Mouse (Mus musculus): Measurements from ENCODE around the gene Cd244a.
A peak's percentile ranks its signal among the peaks of the same experiment; 100 is the strongest.

The Cd244a gene

GRCm38 (mm10) chr1:171658561-171658991 is 99.6 kb downstream of the Cd244a start:
- DNase-seq = peak; percentile 29
